Mouse (Mus musculus): ENCODE data around the gene Pdhb. TPM values are rescaled to one million over a fixed set of nuclear protein-coding genes. Genes with fewer than 3 reads are reported as not detected.
"Not testable (repeated sequence)": the region's sequence is repeated elsewhere in the genome, so short reads cannot be mapped to it uniquely, and the experiment has no call there.

Pdhb gene
- total and polyA plus RNA-seq, 3 experiments, result 109 to 140 TPM; not detected in 1

DNA sequence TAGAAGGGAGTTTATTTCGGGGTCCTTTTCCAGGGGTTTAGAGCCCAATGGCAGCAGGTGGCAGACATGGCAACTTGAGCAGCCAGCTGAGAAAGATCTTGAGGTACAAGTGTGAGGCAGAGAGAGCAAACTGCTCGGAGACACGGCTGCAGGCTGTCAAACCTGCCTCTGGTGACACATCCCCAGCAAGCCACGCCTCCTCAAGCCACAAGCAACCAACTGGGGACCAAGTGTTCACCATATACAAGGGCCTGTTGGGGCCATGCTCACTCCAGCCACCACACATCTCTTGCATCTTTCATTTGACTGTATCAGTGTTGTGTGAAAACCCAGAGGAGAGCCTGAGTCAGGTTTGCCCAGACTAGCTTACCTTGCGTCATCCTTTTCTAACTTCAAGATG, 44.9 kb downstream of the Pdhb start:
- Histone ChIP-seq H3K79me2 (ENCODE audit: control insufficient read depth, insufficient read depth, low read length, poor library complexity) (no peaks in the 10 kb centered on the region), H3K9ac (ENCODE audit: control insufficient read depth, low read depth, low read length, poor library complexity, severe bottlenecking) (no peak overlapping the region), H3K9me3 (replicated peaks; ENCODE audit: insufficient read depth, low read length) (no peaks in the 10 kb centered on the region), H3K4me3 (ENCODE audit: control insufficient read depth in 1 of 2, insufficient read depth in 1 of 2, low read depth in 2 of 2, low read length in 2 of 2) (no peak overlapping the region), H3K36me3 (ENCODE audit: control insufficient read depth in 1 of 2, insufficient read depth in 2 of 2, low read length in 2 of 2) (no peaks in the 10 kb centered on the region), H3K4me1 (ENCODE audit: control insufficient read depth in 1 of 2, insufficient read depth in 2 of 2, low read length in 2 of 2) (no peaks in the 10 kb centered on the region), H3K27me3 (ENCODE audit: control insufficient read depth in 1 of 2, insufficient read depth in 2 of 2, low read length in 2 of 2) (no peaks in the 10 kb centered on the region), H3K27ac (ENCODE audit: control insufficient read depth, low read depth, low read length) (no peak overlapping the region)
- DNase-seq (ENCODE audit: low read depth, low spot score), result no peak
- TF ChIP-seq MYB (IDR thresholded peaks at IDR 0.05; ENCODE audit: low read depth, low read length) (no peak), E2F4 (IDR thresholded peaks at IDR 0.05; ENCODE audit: borderline replicate concordance, low read depth, low read length) (no peak), MYC (IDR thresholded peaks at IDR 0.05; ENCODE audit: low read depth, low read length) (no peak)

DNA sequence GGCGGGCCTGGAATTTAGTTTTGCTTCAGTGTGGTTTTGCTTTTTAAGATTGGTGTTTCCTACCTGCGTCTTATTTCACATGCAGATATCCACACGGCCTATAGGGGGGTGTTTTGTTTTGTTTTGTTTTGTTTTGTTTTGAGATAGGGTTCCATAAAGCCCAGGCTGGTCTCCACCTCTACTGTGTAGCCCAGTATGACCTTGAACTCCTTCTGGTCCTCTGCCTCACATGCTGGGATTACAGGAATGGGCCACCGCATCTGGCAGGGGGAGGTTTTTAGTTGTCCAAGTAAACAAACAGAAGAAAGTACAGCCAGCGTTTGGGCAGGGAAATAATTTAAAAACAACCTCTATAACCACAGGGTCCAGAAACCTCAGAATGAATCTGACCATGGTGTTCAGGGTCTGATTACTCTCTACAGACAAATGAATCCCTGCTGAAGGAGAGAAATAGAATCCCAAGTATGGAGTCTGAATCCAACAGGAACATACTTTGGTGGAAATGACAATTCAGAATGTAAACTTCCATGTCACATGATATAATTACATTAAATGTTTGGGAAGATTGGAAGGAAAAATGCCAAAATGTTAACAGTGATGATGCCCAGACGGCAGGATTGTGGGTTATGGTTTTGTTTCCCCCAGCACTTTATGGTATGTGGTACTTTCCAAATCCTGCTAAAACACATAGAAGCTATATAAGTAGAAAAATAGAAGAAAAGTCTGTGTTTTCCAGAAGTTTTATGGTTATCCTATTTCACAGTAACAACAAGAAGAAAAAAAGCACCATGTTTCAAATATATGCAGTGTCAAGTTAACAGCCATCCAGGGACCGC, 48.6 kb downstream of the Pdhb start:
- no peak overlapping the region for H3K9ac ChIP-seq (ENCODE audit: control insufficient read depth, low read depth, low read length, poor library complexity, severe bottlenecking)
- H3K36me3 ChIP-seq (ENCODE audit: control insufficient read depth in 1 of 2, insufficient read depth in 2 of 2, low read length in 2 of 2), result peaks cover 0 to 2% of the 10 kb centered on the region in 2 experiments; a peak in 1 of 4 replicates
- H3K4me3 ChIP-seq (ENCODE audit: control insufficient read depth in 1 of 2, insufficient read depth in 1 of 2, low read depth in 2 of 2, low read length in 2 of 2), result no peak overlapping the region
- DNase-seq (ENCODE audit: low read depth, low spot score), result no peak
- H3K9me3 ChIP-seq (replicated peaks; ENCODE audit: insufficient read depth, low read length), result no peaks in the 10 kb centered on the region
- no peaks in the 10 kb centered on the region for H3K27me3 ChIP-seq (ENCODE audit: control insufficient read depth in 1 of 2, insufficient read depth in 2 of 2, low read length in 2 of 2)
- H3K27ac ChIP-seq (ENCODE audit: control insufficient read depth, low read depth, low read length), result no peak overlapping the region
- no peaks in the 10 kb centered on the region for H3K79me2 ChIP-seq (ENCODE audit: control insufficient read depth, insufficient read depth, low read length, poor library complexity)
- TF ChIP-seq BHLHE40 (IDR thresholded peaks at IDR 0.05; ENCODE audit: borderline replicate concordance, low read depth, low read length) (no peak), HCFC1 (IDR thresholded peaks at IDR 0.05; ENCODE audit: low read depth, low read length) (no peak), MEF2A (IDR thresholded peaks at IDR 0.05; ENCODE audit: extremely low read depth, insufficient replicate concordance, low read depth, low read length, poor library complexity, severe bottlenecking) (no peak), ZKSCAN1 (IDR thresholded peaks at IDR 0.05; ENCODE audit: low read depth, low read length) (no peak), POLR2AphosphoS5 (IDR thresholded peaks at IDR 0.05; ENCODE audit: borderline replicate concordance, low read depth, low read length) (no peak), SMC3 (IDR thresholded peaks at IDR 0.05; ENCODE audit: low read depth, low read length) (no peak), MYC (IDR thresholded peaks at IDR 0.05; ENCODE audit: low read depth, low read length) (no peak), MAX (IDR thresholded peaks at IDR 0.05; ENCODE audit: low read length) (no peak), ELF1 (IDR thresholded peaks at IDR 0.05; ENCODE audit: low read depth, low read length) (no peak), UBTF (IDR thresholded peaks at IDR 0.05; ENCODE audit: borderline replicate concordance, insufficient read depth, low read depth, low read length) (no peak), USF1 (IDR thresholded peaks at IDR 0.05; ENCODE audit: low read depth, low read length) (no peak), RCOR1 (IDR thresholded peaks at IDR 0.05; ENCODE audit: low read depth, low read length) (no peak), JUND (IDR thresholded peaks at IDR 0.05; ENCODE audit: low read depth, low read length) (no peak), TCF12 (IDR thresholded peaks at IDR 0.05; ENCODE audit: low read depth, low read length) (no peak), ETS1 (IDR thresholded peaks at IDR 0.05; ENCODE audit: low read depth, low read length) (no peak), CHD2 (IDR thresholded peaks at IDR 0.05; ENCODE audit: low read length) (no peak), KAT2A (conservative IDR thresholded peaks at IDR 0.05; ENCODE audit: low read depth, low read length) (no peak), RAD21 (IDR thresholded peaks at IDR 0.05; ENCODE audit: low read depth, low read length) (no peak)
- peaks cover 0 to 5% of the 10 kb centered on the region in 2 experiments; a peak in 1 of 4 replicates for H3K4me1 ChIP-seq (ENCODE audit: control insufficient read depth in 1 of 2, insufficient read depth in 2 of 2, low read length in 2 of 2)

DNA sequence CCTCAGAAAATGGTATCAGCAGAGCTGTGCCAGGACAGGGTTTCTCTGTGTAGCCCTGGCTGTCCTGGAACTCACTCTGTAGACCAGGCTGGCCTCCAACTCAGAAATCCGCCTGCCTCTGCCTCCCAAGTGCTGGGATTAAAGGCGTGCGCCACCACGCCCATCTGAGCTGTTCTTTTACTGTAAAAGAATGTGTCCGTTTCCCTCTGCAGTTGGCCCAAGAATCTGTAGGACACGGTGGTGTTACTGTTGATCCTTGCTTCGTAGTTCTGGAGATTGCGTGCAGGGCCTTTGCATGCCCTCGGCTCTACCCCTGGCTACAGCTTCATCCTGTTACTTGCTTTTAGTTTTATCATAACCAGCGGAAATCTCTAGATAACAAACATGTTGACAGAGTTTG, 49.2 kb downstream of the Pdhb start:
- not testable (repeated sequence) for H3K79me2 ChIP-seq (ENCODE audit: control insufficient read depth, insufficient read depth, low read length, poor library complexity); H3K36me3 ChIP-seq (ENCODE audit: control insufficient read depth in 1 of 2, insufficient read depth in 2 of 2, low read length in 2 of 2); H3K4me3 ChIP-seq (ENCODE audit: control insufficient read depth in 1 of 2, insufficient read depth in 1 of 2, low read depth in 2 of 2, low read length in 2 of 2); H3K9me3 ChIP-seq (replicated peaks; ENCODE audit: insufficient read depth, low read length); H3K4me1 ChIP-seq (ENCODE audit: control insufficient read depth in 1 of 2, insufficient read depth in 2 of 2, low read length in 2 of 2); DNase-seq (ENCODE audit: low read depth, low spot score); H3K27ac ChIP-seq (ENCODE audit: control insufficient read depth, low read depth, low read length); H3K27me3 ChIP-seq (ENCODE audit: control insufficient read depth in 1 of 2, insufficient read depth in 2 of 2, low read length in 2 of 2); H3K9ac ChIP-seq (ENCODE audit: control insufficient read depth, low read depth, low read length, poor library complexity, severe bottlenecking)

Data from MEL (cell line).